In genomic region chr11:33148338-33149087, GRCm38 (mm10) we compare ENCODE assay signal across 8 mouse cellular contexts. TPM values are rescaled to one million over a fixed set of nuclear protein-coding genes. Genes with fewer than 3 reads are reported as not detected.
DNase-seq lines count a peak whose midpoint lies in the region; ATAC-seq and TF ChIP-seq lines count a peak whose summit lies in the region.

No protein-coding gene starts in this region.

- H3K36me3 ChIP-seq in intestine, embryonic 15.5 days, result peaks cover 14% of the 10 kb centered on the region
- H3K36me3 ChIP-seq in midbrain, embryonic 10.5 days, result peaks cover 42% of the 10 kb centered on the region
- peaks cover 15% of the 10 kb centered on the region for H3K36me3 ChIP-seq in small intestine, adult 2 months (ENCODE audit: control insufficient read depth, insufficient read depth, low read length)

- no peak overlapping the region for H3K27ac ChIP-seq in intestine, embryonic 15.5 days
- peak overlapping the region; percentile 85 for H3K27ac ChIP-seq in midbrain, embryonic 10.5 days (replicated peaks)
- no peak overlapping the region for H3K27ac ChIP-seq in small intestine, adult 2 months (ENCODE audit: insufficient read depth, low read depth, low read length)

- peaks cover 25% of the 10 kb centered on the region for H3K4me1 ChIP-seq in intestine, embryonic 15.5 days (replicated peaks)
- H3K4me1 ChIP-seq in midbrain, embryonic 10.5 days, result peaks cover 51% of the 10 kb centered on the region
- peaks cover 7% of the 10 kb centered on the region for H3K4me1 ChIP-seq in small intestine, adult 2 months (ENCODE audit: control insufficient read depth, insufficient read depth, insufficient read length, low read length)

- H3K4me3 ChIP-seq in intestine, embryonic 15.5 days (replicated peaks), result peak overlapping the region; percentile 57
- peak overlapping the region; percentile 74 for H3K4me3 ChIP-seq in midbrain, embryonic 10.5 days
- peak overlapping the region; percentile 64 for H3K4me3 ChIP-seq in small intestine, adult 2 months (ENCODE audit: low read depth, low read length)

- H3K9ac ChIP-seq in intestine, embryonic 15.5 days, result 0 out of 2 replicates have a peak overlapping the region, but pooled peaks have one; percentile 46

- ATAC-seq in intestine, embryonic 15.5 days, result peak; percentile 79

- DNase-seq in urinary bladder, adult 18-20 months (ENCODE audit: low spot score in 2 of 2), result peak; percentile 55 to 61
- no peak for DNase-seq in urinary bladder, postnatal 10 days (ENCODE audit: low spot score)
- peak; percentile 94 for DNase-seq in embryo, embryonic 11 days
- DNase-seq in gastrocnemius, postnatal 4 days (ENCODE audit: low spot score in 2 of 2), result peak; percentile 52 to 77
- peak; percentile 65 to 72 for DNase-seq in left cerebral cortex, postnatal 36 days (ENCODE audit: low spot score in 2 of 2)
- DNase-seq in midbrain, embryonic 10.5 days (ENCODE audit: low spot score), result peak; percentile 84

- no peak for TF ChIP-seq POLR2A in small intestine, adult 2 months (IDR thresholded peaks at IDR 0.05; ENCODE audit: low read depth, low read length)

- intact Hi-C loops in left cerebral cortex, postnatal 36 days (cut with DNase I), result loop anchor here (1.0 to 10.0 kb wide), 6 partner anchors 121 to 964 kb away; partner anchors contain the start of gene Fbxw11

- peak; percentile 80; the same call in 1 of the 2 replicates for TF ChIP-seq CTCF in small intestine, adult 2 months (IDR thresholded peaks at IDR 0.05; ENCODE audit: extremely low read depth, insufficient read length, insufficient replicate concordance, low read depth, low read length)

- H3K27me3 ChIP-seq in intestine, embryonic 15.5 days (replicated peaks), result peaks cover 34% of the 10 kb centered on the region
- peaks cover 38% of the 10 kb centered on the region for H3K27me3 ChIP-seq in midbrain, embryonic 10.5 days (ENCODE audit: low read depth, poor library complexity, severe bottlenecking)
- H3K27me3 ChIP-seq in small intestine, adult 2 months (ENCODE audit: control insufficient read depth, insufficient read depth, low read length), result peaks cover 22% of the 10 kb centered on the region

- no peaks in the 10 kb centered on the region for H3K9me3 ChIP-seq in intestine, embryonic 15.5 days
- H3K9me3 ChIP-seq in midbrain, embryonic 10.5 days (replicated peaks), result no peaks in the 10 kb centered on the region

- H3K4me2 ChIP-seq in intestine, embryonic 15.5 days (replicated peaks), result peak overlapping the region; percentile 98

- WGBS in intestine, embryonic 15.5 days, result 5% methylated on average over 23 of the region's 23 CpGs
- WGBS in midbrain, embryonic 10.5 days, result 7% methylated on average over 23 of the region's 23 CpGs
- WGBS in small intestine, adult 2 months, result 11% methylated on average over 23 of the region's 23 CpGs

RNA-seq across cellular contexts. Expression of gene Fgf18, which starts 1.3 kb away (rescaled TPM):
- 10 to 100 TPM; 19.9 to 21.2 TPM for total RNA-seq in gastrocnemius, postnatal 4 days (2021)
- 1.9 and 2.4 TPM in 2 replicates for polyA plus RNA-seq in intestine, embryonic 15.5 days (2015; fragmentation: Nextera tagmentation; extraction: Ambion mirVana)
- total RNA-seq in left cerebral cortex, postnatal 36 days (2021), result 1 to 10 TPM; 2.9 to 3.7 TPM
- polyA plus RNA-seq in midbrain, embryonic 10.5 days (2016; fragmentation: Nextera tagmentation; extraction: Ambion mirVana), result 6.5 and 8.8 TPM in 2 replicates
- polyA plus RNA-seq in small intestine, adult 2 months (2012; rRNA removed), result 0.09 TPM in 1 of 2 replicates, not detected in the other

RNA-seq across cellular contexts. Expression of gene Npm1, which starts 14.5 kb away (rescaled TPM):
- total RNA-seq in gastrocnemius, postnatal 4 days (2021), result 100 to 1,000 TPM; 331 to 334 TPM
- 950 and 1,035 TPM in 2 replicates for polyA plus RNA-seq in intestine, embryonic 15.5 days (2015; fragmentation: Nextera tagmentation; extraction: Ambion mirVana)
- total RNA-seq in left cerebral cortex, postnatal 36 days (2021), result 100 to 1,000 TPM; 139 to 148 TPM
- 1,028 and 1,324 TPM in 2 replicates for polyA plus RNA-seq in midbrain, embryonic 10.5 days (2016; fragmentation: Nextera tagmentation; extraction: Ambion mirVana)
- 7.1 and 18.2 TPM in 2 replicates for polyA plus RNA-seq in small intestine, adult 2 months (2012; rRNA removed)

RNA-seq across cellular contexts. Expression of gene Tlx3, which starts 54.9 kb away (rescaled TPM):
- not detected for total RNA-seq in gastrocnemius, postnatal 4 days (2021)
- polyA plus RNA-seq in intestine, embryonic 15.5 days (2015; fragmentation: Nextera tagmentation; extraction: Ambion mirVana), result 0.21 and 0.26 TPM in 2 replicates
- total RNA-seq in left cerebral cortex, postnatal 36 days (2021), result not detected
- polyA plus RNA-seq in midbrain, embryonic 10.5 days (2016; fragmentation: Nextera tagmentation; extraction: Ambion mirVana), result 2.0 and 3.3 TPM in 2 replicates
- polyA plus RNA-seq in small intestine, adult 2 months (2012; rRNA removed), result 0.05 TPM in 1 of 2 replicates, not detected in the other

Comparison
In these comparisons a context has a peak if more than half of its experiments do, and no peak if none do; other contexts are left out.
1. RNA of gene Npm1, which starts 14.5 kb away (polyA plus RNA-seq): 1,028 to 1,324 TPM in midbrain, embryonic 10.5 days and 950 to 1,035 TPM in intestine, embryonic 15.5 days; 7.1 to 18.2 TPM in small intestine, adult 2 months; every median in the first group is over 10 times any median in the second.
2. Peak in every context shown above with its lines, with median percentiles within 50 percentile points of each other: H3K4me3 ChIP-seq.